ENCODE assay signal across 9 mouse cellular contexts in genomic region chr17:53596314-53596882, GRCm38 (mm10). TPM values are rescaled to one million over a fixed set of nuclear protein-coding genes. Genes with fewer than 3 reads are reported as not detected.
DNase-seq lines count a peak whose midpoint lies in the region; ATAC-seq lines count a peak whose summit lies in the region.
"Had no signal": no experiment of that assay in that cellular context is flagged by ENCODE, and none has a peak within 500 bp of the region (broad histone marks: within the 10 kb centered on the region; RNA-seq: fewer than 3 reads in every experiment).

No protein-coding gene starts in this region.

- DNase-seq in 3T3-L1 (ENCODE audit: low read depth, low spot score): peak; percentile 88
- peak; percentile 84 for DNase-seq in Muller cell, postnatal 12 days (ENCODE audit: inconsistent ontology term)
- peak; percentile 21 to 24 for DNase-seq in left cerebral cortex, adult 18-20 months (ENCODE audit: low spot score in 2 of 2)
- DNase-seq in skeletal muscle tissue, adult 2 months (ENCODE audit: low read depth, low spot score): peak; percentile 80
- DNase-seq in spleen, postnatal 14 days (ENCODE audit: low spot score in 2 of 2): no peak

- ATAC-seq in forebrain, embryonic 12.5 days (ENCODE audit: low FRiP score): peak; percentile 58; the same call in 1 of the 2 replicates
- ATAC-seq in heart, embryonic 16.5 days (replicated peaks; ENCODE audit: extremely low read depth, insufficient read depth, low FRiP score): peak; percentile 42; the same call in 1 of the 2 replicates
- ATAC-seq in megakaryocyte progenitor cell, adult 5-6 weeks (replicated peaks; ENCODE audit: poor library complexity): peak; percentile 87

- peaks cover 10% of the 10 kb centered on the region; the same call in 1 of the 2 replicates for H3K4me1 ChIP-seq in forebrain, embryonic 12.5 days
- peaks cover 34% of the 10 kb centered on the region for H3K4me1 ChIP-seq in heart, embryonic 16.5 days (ENCODE audit: control insufficient read depth, insufficient read depth, low read length)

- H3K27ac ChIP-seq in forebrain, embryonic 12.5 days: peak overlapping the region; percentile 36
- peak overlapping the region; percentile 83 for H3K27ac ChIP-seq in heart, embryonic 16.5 days (ENCODE audit: low read length)

- 42% methylated on average over 3 of the region's 3 CpGs for WGBS in forebrain, embryonic 12.5 days
- 23% methylated on average over 3 of the region's 3 CpGs for whole genome bisulfite sequencing in heart, embryonic 16.5 days

- H3K4me2 ChIP-seq in forebrain, embryonic 12.5 days: no peak overlapping the region
- no peak overlapping the region for H3K4me2 ChIP-seq in heart, embryonic 16.5 days (ENCODE audit: low read depth, low read length)

- no peaks in the 10 kb centered on the region for H3K9me3 ChIP-seq in forebrain, embryonic 12.5 days
- H3K9me3 ChIP-seq in heart, embryonic 16.5 days (replicated peaks; ENCODE audit: control insufficient read depth, low read length): no peaks in the 10 kb centered on the region

- H3K9ac ChIP-seq in forebrain, embryonic 12.5 days: no peak overlapping the region
- 0 out of 2 replicates have a peak overlapping the region, but pooled peaks have one; percentile 17 for H3K9ac ChIP-seq in heart, embryonic 16.5 days (ENCODE audit: low read length)

- no peaks in the 10 kb centered on the region for H3K27me3 ChIP-seq in forebrain, embryonic 12.5 days
- no peaks in the 10 kb centered on the region for H3K27me3 ChIP-seq in heart, embryonic 16.5 days (ENCODE audit: control insufficient read depth, insufficient read depth, low read length)

- no peak overlapping the region for H3K4me3 ChIP-seq in forebrain, embryonic 12.5 days (replicated peaks)
- H3K4me3 ChIP-seq in heart, embryonic 16.5 days (ENCODE audit: low read length): no peak overlapping the region

- no peaks in the 10 kb centered on the region for H3K36me3 ChIP-seq in forebrain, embryonic 12.5 days (replicated peaks)
- H3K36me3 ChIP-seq in heart, embryonic 16.5 days (ENCODE audit: control insufficient read depth, insufficient read depth): no peaks in the 10 kb centered on the region

RNA-seq across cellular contexts. Expression of gene Kat2b, which starts 29.7 kb away (rescaled TPM):
- polyA plus RNA-seq in forebrain, embryonic 12.5 days (2016; fragmentation: Nextera tagmentation; extraction: Ambion mirVana): 7.4 and 8.1 TPM in 2 replicates
- 10.7 and 12.1 TPM in 2 replicates for polyA plus RNA-seq in heart, embryonic 16.5 days (2015; fragmentation: Nextera tagmentation; extraction: Ambion mirVana)
- 10 to 100 TPM; 20.6 to 21.3 TPM for total RNA-seq in left cerebral cortex, adult 18-20 months (2021)
- total RNA-seq in megakaryocyte progenitor cell, adult 5-6 weeks (2015): 19.8 and 20.1 TPM in 2 replicates
- 23.6 and 37.0 TPM in 2 replicates for total RNA-seq in megakaryocyte progenitor cell, adult 5-6 weeks (2017)

RNA-seq across cellular contexts. Expression of gene Pp2d1, which starts 57.1 kb away (rescaled TPM):
- 0.29 and 0.45 TPM in 2 replicates for polyA plus RNA-seq in forebrain, embryonic 12.5 days (2016; fragmentation: Nextera tagmentation; extraction: Ambion mirVana)
- 0.07 and 0.14 TPM in 2 replicates for polyA plus RNA-seq in heart, embryonic 16.5 days (2015; fragmentation: Nextera tagmentation; extraction: Ambion mirVana)
- not detected for total RNA-seq in left cerebral cortex, adult 18-20 months (2021)
- not detected in 2 replicates for total RNA-seq in megakaryocyte progenitor cell, adult 5-6 weeks (2015)
- 0.04 TPM in 1 of 2 replicates, not detected in the other for total RNA-seq in megakaryocyte progenitor cell, adult 5-6 weeks (2017)
- total RNA-seq: neutrophil, adult 5-6 weeks had no signal

Comparison
In these comparisons a context has a peak if more than half of its experiments do, and no peak if none do; other contexts are left out.
1. DNase-seq: peak in 3T3-L1 (single experiment), Muller cell, postnatal 12 days (single experiment), left cerebral cortex, adult 18-20 months (2 of 2) and skeletal muscle tissue, adult 2 months (single experiment); none in spleen, postnatal 14 days (0 of 2).
2. Peak in every context shown above with its lines, with median percentiles within 50 percentile points of each other: ATAC-seq.